17 mouse cellular contexts compared by ENCODE assay signal in the genomic region with DNA sequence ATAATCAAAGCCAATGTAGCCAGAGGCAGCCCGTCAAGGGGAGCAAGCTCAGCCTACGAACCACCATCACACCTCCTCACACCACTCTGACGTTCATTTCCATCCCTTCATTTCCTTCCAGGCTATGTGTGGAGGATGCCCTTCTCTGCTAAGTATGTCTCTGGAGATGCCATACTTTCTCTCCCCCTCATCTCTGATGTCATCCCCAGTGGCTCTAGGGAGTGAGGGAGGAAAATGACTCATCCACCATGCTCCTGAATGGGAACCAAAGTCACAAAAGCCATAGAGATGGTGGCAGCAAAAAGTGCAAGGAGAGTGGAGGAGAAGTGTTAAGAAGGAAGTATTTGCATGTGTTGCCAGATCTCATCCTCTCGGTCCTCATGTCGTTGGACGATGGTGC.
DNase-seq lines count a peak whose midpoint lies in the region; TF ChIP-seq lines count a peak whose summit lies in the region.
"Had no signal": no experiment of that assay in that cellular context is flagged by ENCODE, and none has a peak within 500 bp of the region (broad histone marks: within the 10 kb centered on the region; RNA-seq: fewer than 3 reads in every experiment).

No protein-coding gene starts in this region.

- DNase-seq in left cerebral cortex, adult 11 months (ENCODE audit: low spot score) = peak; percentile 8
- no peak for DNase-seq in left cerebral cortex, postnatal 4 days
- DNase-seq in right cerebral cortex, adult 2 months (ENCODE audit: low spot score in 2 of 2) = peak; percentile 25 to 58
- DNase-seq in right cerebral cortex, postnatal 14 days = no peak
- peak; percentile 16 to 38 for DNase-seq in left cerebral cortex, adult 2 months (ENCODE audit: extremely low spot score in 1 of 2, low spot score in 2 of 2)
- DNase-seq in telencephalon, adult 2 months (ENCODE audit: low read depth, low spot score) = peak; percentile 73
- no peak for DNase-seq in adrenal gland, postnatal 25 days
- DNase-seq: adrenal gland, adult 8-10 months; cerebellum, adult 11-12 months; cerebellum, adult 9-10 months; cerebellum, postnatal 25 days; gastrocnemius, postnatal 14 days; heart, postnatal 4 days had no signal

- no peak overlapping the region for H3K4me3 ChIP-seq in left cerebral cortex, adult 2 months
- H3K4me3 ChIP-seq: embryonic facial prominence, embryonic 12.5 days; forebrain, embryonic 15.5 days; heart, embryonic 13.5 days; hindbrain, embryonic 12.5 days had no signal

- TF ChIP-seq CTCF in left cerebral cortex, adult 2 months (IDR thresholded peaks at IDR 0.05) = no peak

- intact Hi-C loops in left cerebral cortex, postnatal 4 days (cut with DNase I) = no loop called here
- intact Hi-C loops in left cerebral cortex, adult 2 months (cut with DNase I) = loop anchor here (1.0 to 10.0 kb wide), 5 partner anchors 122 to 315 kb away; no protein-coding TSS in a partner anchor

- H3K27ac ChIP-seq in left cerebral cortex, adult 2 months = no peak overlapping the region; the same call in 1 of the 2 replicates
- H3K27ac ChIP-seq: embryonic facial prominence, embryonic 12.5 days; forebrain, embryonic 15.5 days; heart, embryonic 13.5 days; hindbrain, embryonic 12.5 days had no signal

Comparison
In these comparisons a context has a peak if more than half of its experiments do, and no peak if none do; other contexts are left out.
1. DNase-seq: peak in left cerebral cortex, adult 11 months (single experiment), right cerebral cortex, adult 2 months (2 of 2), left cerebral cortex, adult 2 months (2 of 2) and telencephalon, adult 2 months (single experiment); none in left cerebral cortex, postnatal 4 days (single experiment), right cerebral cortex, postnatal 14 days (single experiment) and adrenal gland, postnatal 25 days (single experiment).